Mouse (Mus musculus) MEL (cell line): Measurements from ENCODE around the gene Ripply1. TPM values are rescaled to one million over a fixed set of nuclear protein-coding genes. Genes with fewer than 3 reads are reported as not detected.

Source experiments
- DNase-seq: peaks from one replicate; pipeline ENCODE4 v3.0.0; 2011; ENCODE audit warnings: low read depth, low spot score
- H3K27ac ChIP-seq: 2 replicates; pipeline ENCODE4 v1.5.1; 2012; ENCODE audit warnings: low read depth, mild to moderate bottlenecking, control low read depth, low read length, moderate library complexity; ENCODE audit not compliant: control insufficient read depth
- H3K27me3 ChIP-seq, 2 experiments: fragments of 150-350 bp in 1 of 2; sonication (generic) in 1 of 2; 2 replicates each; pipeline ENCODE4 v1.6.1; 2012; ENCODE audit warnings: low read length in 2 of 2, mild to moderate bottlenecking in 2 of 2, improper control_type of control experiment in 1 of 2, moderate library complexity in 1 of 2; ENCODE audit not compliant: insufficient read depth in 2 of 2, control insufficient read depth in 1 of 2
- H3K36me3 ChIP-seq, 2 experiments: 2 replicates each; pipeline ENCODE4 v1.6.1; 2012 to 2014; ENCODE audit warnings: low read length in 2 of 2, improper control_type of control experiment in 1 of 2, inconsistent platforms in 1 of 2, mild to moderate bottlenecking in 1 of 2; ENCODE audit not compliant: insufficient read depth in 2 of 2, control insufficient read depth in 1 of 2
- H3K4me1 ChIP-seq, 2 experiments: fragments of 150-350 bp in 1 of 2; sonication (generic) in 1 of 2; 2 replicates each; pipeline ENCODE4 v1.6.1; 2012; ENCODE audit warnings: low read length in 2 of 2, improper control_type of control experiment in 1 of 2, mild to moderate bottlenecking in 1 of 2; ENCODE audit not compliant: insufficient read depth in 2 of 2, control insufficient read depth in 1 of 2
- H3K4me3 ChIP-seq, 2 experiments: fragments of 150-350 bp in 1 of 2; sonication (generic) in 1 of 2; 2 replicates each; pipeline ENCODE4 v1.5.1; 2012; ENCODE audit warnings: low read depth in 2 of 2, low read length in 2 of 2, mild to moderate bottlenecking in 2 of 2, moderate library complexity in 2 of 2, control low read depth in 1 of 2, improper control_type of control experiment in 1 of 2; ENCODE audit not compliant: control insufficient read depth in 1 of 2, insufficient read depth in 1 of 2
- H3K79me2 ChIP-seq: 2 replicates; pipeline ENCODE4 v1.6.1; 2012; ENCODE audit warnings: mild to moderate bottlenecking, low read length, moderate library complexity; ENCODE audit not compliant: control insufficient read depth, poor library complexity, insufficient read depth
- H3K9ac ChIP-seq: 2 replicates; pipeline ENCODE4 v1.6.1; 2012; ENCODE audit warnings: low read depth, mild to moderate bottlenecking, control low read depth, low read length, moderate library complexity; ENCODE audit not compliant: control insufficient read depth, poor library complexity, severe bottlenecking
- H3K9me3 ChIP-seq: fragments of 150-350 bp; sonication (generic); replicated peaks from 2 replicates; pipeline ENCODE4 v1.6.1; 2012; ENCODE audit warnings: mild to moderate bottlenecking, low read length, improper control_type of control experiment, moderate library complexity; ENCODE audit not compliant: insufficient read depth
- BHLHE40 ChIP-seq: IDR thresholded peaks from 2 replicates; pipeline ENCODE4 v1.6.1; 2012; ENCODE audit warnings: low read depth, mild to moderate bottlenecking, inconsistent platforms, low read length, improper control_type of control experiment, borderline replicate concordance
- CTCF ChIP-seq, 3 experiments: IDR thresholded peaks in 2 of 3; conservative IDR thresholded peaks in 1 of 3; 2 replicates each; pipeline ENCODE4 v1.5.1; 2011 to 2012; ENCODE audit warnings: low read length in 3 of 3, low read depth in 2 of 3, mild to moderate bottlenecking in 2 of 3, improper control_type of control experiment in 1 of 3, inconsistent platforms in 1 of 3, mixed read lengths in 1 of 3, moderate library complexity in 1 of 3; ENCODE audit not compliant: control insufficient read depth in 1 of 3, insufficient read depth in 1 of 3, poor library complexity in 1 of 3, severe bottlenecking in 1 of 3
- E2F4 ChIP-seq: IDR thresholded peaks from 2 replicates; pipeline ENCODE4 v1.6.1; 2011; ENCODE audit warnings: low read depth, low read length, improper control_type of control experiment, borderline replicate concordance
- EP300 ChIP-seq, 2 experiments: IDR thresholded peaks; 2 replicates each; pipeline ENCODE4 v1.6.1; 2011; ENCODE audit warnings: improper control_type of control experiment in 2 of 2, low read length in 2 of 2, low read depth in 1 of 2, mild to moderate bottlenecking in 1 of 2
- KAT2A ChIP-seq: conservative IDR thresholded peaks from 2 replicates; pipeline ENCODE4 v1.6.1; 2012; ENCODE audit warnings: low read depth, low read length, improper control_type of control experiment, inconsistent platforms
- MAX ChIP-seq: IDR thresholded peaks from 2 replicates; pipeline ENCODE4 v1.6.1; 2011; ENCODE audit warnings: low read length, improper control_type of control experiment
- MAZ ChIP-seq: IDR thresholded peaks from 2 replicates; pipeline ENCODE4 v1.6.1; 2012; ENCODE audit warnings: low read depth, mild to moderate bottlenecking, inconsistent platforms, low read length, improper control_type of control experiment
- MYC ChIP-seq: IDR thresholded peaks from 2 replicates; pipeline ENCODE4 v1.6.1; 2011; ENCODE audit warnings: low read depth, mild to moderate bottlenecking, low read length, improper control_type of control experiment, moderate library complexity
- NELFE ChIP-seq: IDR thresholded peaks from 2 replicates; pipeline ENCODE4 v1.6.1; 2011; ENCODE audit warnings: low read depth, low read length, improper control_type of control experiment
- POLR2A ChIP-seq, 2 experiments: IDR thresholded peaks; 2 replicates each; pipeline ENCODE4 v1.6.1; 2011 to 2012; ENCODE audit warnings: low read length in 2 of 2, mild to moderate bottlenecking in 2 of 2, control low read depth in 1 of 2, improper control_type of control experiment in 1 of 2, low read depth in 1 of 2, moderate library complexity in 1 of 2; ENCODE audit not compliant: control insufficient read depth in 1 of 2, insufficient read depth in 1 of 2, poor library complexity in 1 of 2
- POLR2AphosphoS2 ChIP-seq: IDR thresholded peaks from 2 replicates; pipeline ENCODE4 v1.6.1; 2011; ENCODE audit warnings: low read length, improper control_type of control experiment
- POLR2AphosphoS5 ChIP-seq: IDR thresholded peaks from 2 replicates; pipeline ENCODE4 v1.6.1; 2012; ENCODE audit warnings: low read depth, borderline replicate concordance, mild to moderate bottlenecking, inconsistent platforms, low read length, moderate library complexity, mixed read lengths
- RAD21 ChIP-seq: IDR thresholded peaks from 2 replicates; pipeline ENCODE4 v1.6.1; 2011; ENCODE audit warnings: mild to moderate bottlenecking, low read depth, low read length, improper control_type of control experiment
- RCOR1 ChIP-seq: IDR thresholded peaks from 2 replicates; pipeline ENCODE4 v1.6.1; 2012; ENCODE audit warnings: low read depth, mild to moderate bottlenecking, inconsistent platforms, low read length, improper control_type of control experiment
- SIN3A ChIP-seq: IDR thresholded peaks from 2 replicates; pipeline ENCODE4 v1.6.1; 2012; ENCODE audit warnings: low read length, improper control_type of control experiment, inconsistent platforms
- TAL1 ChIP-seq: IDR thresholded peaks from 2 replicates; pipeline ENCODE4 v1.6.1; 2012; ENCODE audit warnings: mild to moderate bottlenecking, inconsistent platforms, low read length, moderate library complexity, mixed read lengths
- TCF12 ChIP-seq: IDR thresholded peaks from 2 replicates; pipeline ENCODE4 v1.6.1; 2014; ENCODE audit warnings: low read depth, mild to moderate bottlenecking, inconsistent platforms, low read length, improper control_type of control experiment, moderate library complexity
- UBTF ChIP-seq: IDR thresholded peaks from 2 replicates; pipeline ENCODE4 v1.6.1; 2012; ENCODE audit warnings: low read depth, mild to moderate bottlenecking, inconsistent platforms, low read length, improper control_type of control experiment, moderate library complexity, borderline replicate concordance; ENCODE audit not compliant: insufficient read depth
- USF1 ChIP-seq: IDR thresholded peaks from 2 replicates; pipeline ENCODE4 v1.6.1; 2014; ENCODE audit warnings: low read depth, mild to moderate bottlenecking, inconsistent platforms, low read length, improper control_type of control experiment, moderate library complexity
- USF2 ChIP-seq, 2 experiments: IDR thresholded peaks; 2 replicates each; pipeline ENCODE4 v1.6.1; 2011 to 2012; ENCODE audit warnings: improper control_type of control experiment in 2 of 2, low read length in 2 of 2, borderline replicate concordance in 1 of 2, inconsistent platforms in 1 of 2, low read depth in 1 of 2, mild to moderate bottlenecking in 1 of 2; ENCODE audit not compliant: insufficient read depth in 1 of 2
- ZC3H11A ChIP-seq: IDR thresholded peaks from 2 replicates; pipeline ENCODE4 v1.6.1; 2012; ENCODE audit warnings: low read depth, mild to moderate bottlenecking, inconsistent platforms, low read length, improper control_type of control experiment
- ZMIZ1 ChIP-seq: IDR thresholded peaks from 2 replicates; pipeline ENCODE4 v1.6.1; 2012; ENCODE audit warnings: low read depth, mild to moderate bottlenecking, inconsistent platforms, low read length, improper control_type of control experiment, moderate library complexity
- polyA plus RNA-seq, 2 experiments: library from polyadenylated mRNA; stranded (reverse) in 1 of 2; unstranded in 1 of 2; fragments of >175 nt in 1 of 2; fragments of >200 nt in 1 of 2; gene quantifications; 2 replicates each; pipeline versions ENCODE4 v1.2.1 to v1.2.4; 2012; ENCODE audit warnings: low replicate concordance in 2 of 2, low read depth in 1 of 2; ENCODE audit not compliant: insufficient read length in 2 of 2, insufficient read depth in 1 of 2, missing spikeins in 1 of 2
- total RNA-seq: library from RNA; depleted of rRNA; stranded (reverse); fragments of 300-350 nt; gene quantifications from 2 replicates; pipeline ENCODE4 v1.2.3, GENCODE M21; 2012

Gene Ripply1
- total and polyA plus RNA-seq, 3 experiments: not detected

GRCm38 (mm10) chrX:139807391-139807790 is 25.2 kb upstream of the Ripply1 start:
- H3K4me3 ChIP-seq: no peak overlapping the region
- no peak for DNase-seq
- H3K9me3 ChIP-seq: no peaks in the 10 kb centered on the region
- no peaks in the 10 kb centered on the region for H3K27me3 ChIP-seq
- H3K4me1 ChIP-seq: peaks cover 0 to 10% of the 10 kb centered on the region in 2 experiments; a peak in 3 of 4 replicates
- no peaks in the 10 kb centered on the region for H3K79me2 ChIP-seq
- H3K36me3 ChIP-seq: peaks cover 0 to 12% of the 10 kb centered on the region in 2 experiments; a peak in 2 of 4 replicates
- TF ChIP-seq KAT2A: no peak
- no peak for TF ChIP-seq SIN3A
- no peak for TF ChIP-seq CTCF (IDR thresholded peaks at IDR 0.05 in 2 of 3, conservative IDR thresholded peaks at IDR 0.05 in 1 of 3; ENCODE audit: control insufficient read depth in 1 of 3, insufficient read depth in 1 of 3, low read depth in 2 of 3, low read length in 3 of 3, poor library complexity in 1 of 3, severe bottlenecking in 1 of 3)
- TF ChIP-seq MAX: no peak
- TF ChIP-seq ZMIZ1: no peak
- TF ChIP-seq UBTF: no peak
- TF ChIP-seq TAL1: no peak
- H3K27ac ChIP-seq: no peak overlapping the region
- no peak overlapping the region for H3K9ac ChIP-seq

GRCm38 (mm10) chrX:139805918-139806317 is 23.8 kb upstream of the Ripply1 start:
- TF ChIP-seq RCOR1 (no peak), SIN3A (no peak), USF1 (no peak), POLR2A (IDR thresholded peaks at IDR 0.05; ENCODE audit: control insufficient read depth in 1 of 2, insufficient read depth in 1 of 2, low read depth in 1 of 2, low read length in 2 of 2, poor library complexity in 1 of 2) (no peak), POLR2AphosphoS5 (no peak), USF2 (IDR thresholded peaks at IDR 0.05; ENCODE audit: borderline replicate concordance in 1 of 2, insufficient read depth in 1 of 2, low read depth in 1 of 2, low read length in 2 of 2) (no peak), RAD21 (no peak), ZC3H11A (no peak), TCF12 (no peak), EP300 (IDR thresholded peaks at IDR 0.05; ENCODE audit: low read depth in 1 of 2, low read length in 2 of 2) (no peak), MAZ (no peak), MYC (no peak), BHLHE40 (no peak), MAX (no peak), KAT2A (no peak), POLR2AphosphoS2 (no peak), TAL1 (no peak), E2F4 (no peak), NELFE (no peak)
- Histone ChIP-seq H3K9me3 (no peaks in the 10 kb centered on the region), H3K9ac (no peak overlapping the region), H3K27me3 (no peaks in the 10 kb centered on the region), H3K79me2 (no peaks in the 10 kb centered on the region), H3K27ac (no peak overlapping the region), H3K36me3 (peaks cover 0 to 10% of the 10 kb centered on the region in 2 experiments; a peak in 2 of 4 replicates), H3K4me1 (peaks cover 0 to 8% of the 10 kb centered on the region in 2 experiments; a peak in 3 of 4 replicates), H3K4me3 (no peak overlapping the region)
- no peak for DNase-seq
